Mouse (Mus musculus) hindbrain, embryonic 12.5 days (tissue): ENCODE data around the gene Mettl7b. TPM values are rescaled to one million over a fixed set of nuclear protein-coding genes. Genes with fewer than 3 reads are reported as not detected.
"Not testable (repeated sequence)": the region's sequence is repeated elsewhere in the genome, so short reads cannot be mapped to it uniquely, and the experiment has no call there.

Experiments used
- ATAC-seq: fragments of 200-750 bp; cut with Nextera tagmentation; 2 replicates; pipeline ENCODE4 v1.8.0; 2017; ENCODE audit warnings: moderate TSS enrichment; ENCODE audit not compliant: low FRiP score
- H3K27ac ChIP-seq: fragments of 300-500 bp; sonication (generic); 2 replicates; pipeline ENCODE4 v1.5.1; 2016; ENCODE audit warnings: mild to moderate bottlenecking
- H3K27me3 ChIP-seq: fragments of 300-500 bp; sonication (generic); 2 replicates; pipeline ENCODE4 v1.6.1; 2016; ENCODE audit warnings: mild to moderate bottlenecking
- H3K36me3 ChIP-seq: fragments of 300-500 bp; sonication (generic); 2 replicates; pipeline ENCODE4 v1.6.1; 2016; ENCODE audit warnings: mild to moderate bottlenecking
- H3K4me1 ChIP-seq: fragments of 300-500 bp; sonication (generic); 2 replicates; pipeline ENCODE4 v1.6.1; 2016
- H3K4me2 ChIP-seq: fragments of 300-500 bp; sonication (generic); replicated peaks from 2 replicates; pipeline ENCODE4 v1.6.1; 2016; ENCODE audit warnings: mild to moderate bottlenecking
- H3K4me3 ChIP-seq: fragments of 300-500 bp; sonication (generic); 2 replicates; pipeline ENCODE4 v1.5.1; 2016; ENCODE audit warnings: mild to moderate bottlenecking
- H3K9ac ChIP-seq: fragments of 300-500 bp; sonication (generic); 2 replicates; pipeline ENCODE4 v1.6.1; 2016; ENCODE audit warnings: mild to moderate bottlenecking, moderate library complexity
- H3K9me3 ChIP-seq: fragments of 300-500 bp; sonication (generic); replicated peaks from 2 replicates; pipeline ENCODE4 v1.6.1; 2016; ENCODE audit warnings: mild to moderate bottlenecking
- WGBS: fragments of 180-500 bp; shearing (Covaris S2); methylation state at CpG from one replicate; pipeline ENCODE4 v1.1.7; 2016; 5-methylcytosine and 5-hydroxymethylcytosine counted together
- polyA plus RNA-seq: library from polyadenylated mRNA; unstranded; fragments of >200 nt; fragmentation: Nextera tagmentation; extraction: Ambion mirVana; gene quantifications from 2 replicates; pipeline ENCODE4 v1.2.1, GENCODE M21; 2016

The Mettl7b gene
- not detected in 2 replicates for polyA plus RNA-seq

DNA sequence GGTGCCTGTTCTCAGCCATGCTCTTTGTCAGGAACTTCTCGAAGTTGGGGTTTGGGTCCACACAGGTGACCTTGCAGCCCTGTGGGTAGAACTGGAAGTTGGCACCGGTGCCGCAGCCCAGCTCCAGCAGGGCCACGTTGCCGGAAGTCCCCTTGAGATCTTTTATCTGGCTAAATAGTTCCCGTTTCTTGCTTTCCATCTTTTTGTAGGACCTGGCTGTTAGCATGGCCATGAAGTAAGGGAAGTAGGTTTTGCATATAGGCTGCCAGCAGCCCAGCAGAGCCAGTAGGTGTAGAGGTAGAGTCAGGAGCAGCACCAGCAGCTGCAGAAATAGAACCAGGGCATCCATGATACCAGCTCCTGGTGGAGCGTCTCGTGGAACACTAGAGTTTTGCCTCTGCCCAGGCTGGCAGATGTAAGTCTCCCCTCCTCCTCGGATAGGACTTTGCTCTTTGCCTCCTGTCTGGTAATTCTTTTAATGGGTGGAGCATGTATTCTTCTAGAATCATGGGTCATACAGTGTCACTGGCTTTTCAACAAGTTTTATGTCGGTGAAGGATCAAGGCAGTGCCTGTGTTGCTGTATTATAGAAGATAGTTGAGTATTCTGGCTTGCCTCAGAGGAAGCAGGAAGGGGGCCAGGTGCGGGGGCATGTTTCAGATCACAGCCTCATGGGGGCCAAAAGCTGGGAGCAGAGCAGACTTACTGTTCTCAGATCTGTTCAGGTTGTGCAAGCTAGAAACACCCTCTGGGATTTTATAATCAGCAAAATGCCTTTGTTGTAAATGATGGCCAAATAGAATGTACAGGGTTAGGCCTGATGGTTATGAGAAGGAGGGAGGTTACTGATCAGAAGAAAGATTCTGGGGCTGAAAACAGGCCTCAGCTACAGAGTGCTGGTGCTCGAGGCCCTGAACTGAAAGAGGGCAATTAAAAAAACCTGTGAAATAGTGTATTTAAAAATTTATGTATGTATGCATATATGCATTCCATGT lies at the start of gene Mettl7b:
TSS of gene Mettl7b (minus strand) at position 399 of the 995 bp plus-strand sequence.
- no peak for ATAC-seq
- WGBS = 88% methylated on average over 12 of the region's 12 CpGs

DNA sequence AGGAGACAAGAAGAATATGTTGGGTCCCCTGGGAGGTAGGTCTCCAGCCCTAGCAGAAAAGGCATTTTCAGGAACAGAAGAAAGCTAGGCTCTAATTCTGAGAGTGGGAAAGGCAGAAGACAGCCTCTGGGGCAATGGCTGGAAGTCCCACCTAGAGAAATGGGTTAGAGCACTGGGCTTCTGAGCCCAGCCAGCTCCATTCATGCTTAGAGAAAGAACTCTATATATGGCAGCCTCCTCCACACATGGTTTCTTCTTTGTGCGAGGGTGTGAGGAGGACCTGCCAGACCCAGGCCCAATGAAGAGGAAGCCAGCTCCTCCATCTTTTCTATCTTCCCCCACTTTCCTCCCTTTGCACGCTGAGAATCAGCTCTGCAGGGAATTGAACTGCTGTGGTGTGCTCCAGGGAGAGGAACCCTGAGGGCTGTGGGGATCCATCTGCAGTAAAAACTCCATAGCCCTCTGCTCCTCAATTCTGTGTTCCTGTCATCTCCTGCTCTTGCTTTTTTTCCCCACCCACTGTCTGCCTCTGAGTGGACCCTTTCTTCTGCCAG lies 49.6 kb upstream of the Mettl7b start, which contains the start of gene Olfr763:
TSS of gene Olfr763 (plus strand) at position 504 of the 554 bp plus-strand sequence.
- no peak within 1 kb of the TSS for H3K9ac ChIP-seq
- WGBS = 64% methylated on average over 2 of the region's 2 CpGs
- H3K4me2 ChIP-seq = no peak within 1 kb of the TSS
- H3K27me3 ChIP-seq = no peaks in the 10 kb centered on the region
- H3K9me3 ChIP-seq = no peaks in the 10 kb centered on the region; the same call in 1 of the 2 replicates
- no peak within 1 kb of the TSS for H3K4me3 ChIP-seq
- no peak for ATAC-seq
- no peaks in the 10 kb centered on the region for H3K4me1 ChIP-seq
- no peaks in the 10 kb centered on the region for H3K36me3 ChIP-seq
- no peak within 1 kb of the TSS for H3K27ac ChIP-seq

More for the DNA sequence above, at the start of gene Mettl7b:
- no peaks in the 10 kb centered on the region for H3K27me3 ChIP-seq
- no peaks in the 10 kb centered on the region for H3K9me3 ChIP-seq
- no peaks in the 10 kb centered on the region for H3K36me3 ChIP-seq
- no peak within 1 kb of the TSS for H3K4me3 ChIP-seq
- H3K9ac ChIP-seq = no peak within 1 kb of the TSS
- no peak within 1 kb of the TSS for H3K4me2 ChIP-seq
- H3K27ac ChIP-seq = no peak within 1 kb of the TSS
- H3K4me1 ChIP-seq = no peaks in the 10 kb centered on the region

DNA sequence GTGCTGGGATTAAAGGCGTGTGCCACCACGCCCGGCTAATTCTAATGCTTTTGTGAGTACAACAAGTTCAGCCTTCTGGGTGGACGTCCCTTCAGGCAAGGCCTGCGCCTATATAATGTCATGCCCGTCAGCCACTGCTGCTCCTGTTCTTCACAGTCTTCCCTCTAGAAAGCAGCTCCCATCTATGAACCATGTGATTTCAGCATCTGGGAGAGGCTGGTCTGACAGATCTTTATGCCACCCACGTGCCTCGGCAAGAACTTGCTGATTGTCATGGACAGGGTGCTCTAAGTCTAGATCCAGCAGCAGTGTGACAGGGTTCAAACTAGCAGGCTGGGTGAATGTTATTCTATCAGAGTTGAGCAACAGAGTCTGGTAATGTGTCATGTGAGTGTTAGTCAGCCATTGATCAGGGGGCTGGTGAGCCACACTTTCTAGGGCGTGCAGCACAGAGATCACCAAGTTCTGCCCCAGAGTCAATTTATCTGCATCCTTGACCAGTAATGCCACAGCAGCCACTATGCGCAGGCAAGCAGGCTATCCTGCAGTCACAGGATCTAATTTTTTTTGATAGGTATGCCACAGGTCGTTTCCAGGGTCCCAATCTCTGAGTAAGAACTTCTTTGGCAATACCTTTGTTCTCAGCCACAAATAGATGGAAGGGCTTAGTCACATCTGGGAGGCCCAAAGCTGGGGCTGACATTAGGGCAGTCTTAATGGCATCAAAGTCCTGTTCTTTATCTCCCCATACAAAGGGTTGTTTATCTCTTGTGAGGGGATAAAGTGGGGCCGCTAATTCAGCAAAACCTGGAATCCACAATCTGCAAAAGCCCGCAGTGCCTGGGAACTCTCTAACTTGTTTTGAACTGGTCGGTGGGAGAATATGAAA lies 43.5 kb upstream of the Mettl7b start:
- no peaks in the 10 kb centered on the region; the same call in 1 of the 2 replicates for H3K9me3 ChIP-seq
- WGBS = 85% methylated on average over 14 of the region's 14 CpGs

DNA sequence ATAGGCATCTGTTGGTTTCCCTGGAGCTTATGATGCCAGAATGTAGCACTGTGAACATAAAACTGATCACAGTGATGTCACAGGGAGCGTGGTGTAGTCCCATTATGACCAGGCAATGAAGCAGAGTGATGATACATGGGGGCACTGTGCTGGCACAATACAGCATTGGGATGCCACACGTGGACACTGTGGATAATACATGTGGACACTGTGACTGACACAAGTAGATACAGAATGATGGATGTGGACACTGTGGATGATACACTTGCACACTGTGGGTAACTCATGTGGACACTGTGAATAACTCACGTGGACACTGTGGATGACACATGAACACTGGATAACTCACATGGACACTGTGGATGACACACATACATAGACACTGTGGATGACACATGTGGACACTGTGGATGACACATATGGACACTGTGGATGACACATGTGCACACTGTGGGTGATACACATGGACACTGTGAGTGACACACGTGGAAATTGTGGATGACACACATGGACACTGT lies 35.8 kb upstream of the Mettl7b start:
- Histone ChIP-seq H3K4me3 (no peak overlapping the region), H3K9me3 (no peaks in the 10 kb centered on the region), H3K4me1 (no peaks in the 10 kb centered on the region), H3K36me3 (no peaks in the 10 kb centered on the region), H3K9ac (no peak overlapping the region), H3K27me3 (no peaks in the 10 kb centered on the region), H3K4me2 (no peak overlapping the region), H3K27ac (no peak overlapping the region)
- WGBS = 76% methylated on average over 4 of the region's 4 CpGs
- no peak for ATAC-seq

More for the DNA sequence above, 43.5 kb upstream of the Mettl7b start:
- Histone ChIP-seq H3K36me3 (no peaks in the 10 kb centered on the region), H3K4me2 (no peak overlapping the region), H3K4me3 (no peak overlapping the region), H3K27me3 (no peaks in the 10 kb centered on the region), H3K27ac (no peak overlapping the region), H3K4me1 (no peaks in the 10 kb centered on the region), H3K9ac (no peak overlapping the region)
- no peak for ATAC-seq

DNA sequence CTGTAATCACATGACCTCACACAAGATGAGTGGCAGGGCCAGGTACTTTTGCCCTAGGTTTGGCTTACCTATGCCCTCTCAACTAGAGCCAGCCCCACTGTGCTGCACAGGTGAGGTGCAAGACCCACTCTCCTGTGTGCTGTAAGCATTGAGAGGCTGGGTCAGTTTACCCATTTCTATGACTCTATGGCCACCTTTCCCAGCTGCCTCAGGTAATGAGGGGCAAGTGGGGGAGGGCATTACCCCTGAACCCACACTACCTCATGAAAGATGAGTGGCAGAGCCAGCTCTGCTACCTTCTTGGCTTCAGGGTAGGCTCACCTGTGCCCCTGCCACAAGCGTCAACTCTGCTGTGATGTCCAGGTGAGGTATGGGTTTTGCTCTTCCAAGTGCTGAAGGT lies 35.0 kb upstream of the Mettl7b start:
- H3K36me3 ChIP-seq = no peaks in the 10 kb centered on the region
- H3K27ac ChIP-seq = no peak overlapping the region
- ATAC-seq = no peak
- 84% methylated on average over 1 of the region's 1 CpGs for WGBS
- H3K4me3 ChIP-seq = no peak overlapping the region
- H3K4me2 ChIP-seq = no peak overlapping the region
- H3K9ac ChIP-seq = no peak overlapping the region
- H3K9me3 ChIP-seq = no peaks in the 10 kb centered on the region
- H3K27me3 ChIP-seq = no peaks in the 10 kb centered on the region
- no peaks in the 10 kb centered on the region for H3K4me1 ChIP-seq

DNA sequence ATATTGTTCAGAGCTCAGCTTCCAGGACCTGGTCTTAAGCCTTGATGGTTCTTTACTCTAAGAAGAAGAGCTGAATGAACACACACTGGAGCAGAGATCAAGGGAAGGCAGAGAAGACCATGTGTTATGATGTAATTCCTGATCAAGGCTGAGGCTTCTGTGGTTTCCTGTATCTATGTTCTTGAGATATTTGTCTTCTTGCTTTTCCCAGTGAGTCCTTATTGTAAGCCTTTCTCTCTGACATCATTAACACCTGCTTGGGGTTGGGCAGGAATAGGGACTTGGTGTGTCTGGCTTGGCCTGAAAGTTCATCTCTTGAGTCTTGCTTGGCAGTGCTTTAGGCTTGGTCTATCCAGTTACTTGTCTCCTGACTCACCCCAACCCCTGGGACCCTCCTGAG lies 30.2 kb upstream of the Mettl7b start:
- Histone ChIP-seq H3K4me2 (no peak overlapping the region), H3K36me3 (no peaks in the 10 kb centered on the region)

DNA sequence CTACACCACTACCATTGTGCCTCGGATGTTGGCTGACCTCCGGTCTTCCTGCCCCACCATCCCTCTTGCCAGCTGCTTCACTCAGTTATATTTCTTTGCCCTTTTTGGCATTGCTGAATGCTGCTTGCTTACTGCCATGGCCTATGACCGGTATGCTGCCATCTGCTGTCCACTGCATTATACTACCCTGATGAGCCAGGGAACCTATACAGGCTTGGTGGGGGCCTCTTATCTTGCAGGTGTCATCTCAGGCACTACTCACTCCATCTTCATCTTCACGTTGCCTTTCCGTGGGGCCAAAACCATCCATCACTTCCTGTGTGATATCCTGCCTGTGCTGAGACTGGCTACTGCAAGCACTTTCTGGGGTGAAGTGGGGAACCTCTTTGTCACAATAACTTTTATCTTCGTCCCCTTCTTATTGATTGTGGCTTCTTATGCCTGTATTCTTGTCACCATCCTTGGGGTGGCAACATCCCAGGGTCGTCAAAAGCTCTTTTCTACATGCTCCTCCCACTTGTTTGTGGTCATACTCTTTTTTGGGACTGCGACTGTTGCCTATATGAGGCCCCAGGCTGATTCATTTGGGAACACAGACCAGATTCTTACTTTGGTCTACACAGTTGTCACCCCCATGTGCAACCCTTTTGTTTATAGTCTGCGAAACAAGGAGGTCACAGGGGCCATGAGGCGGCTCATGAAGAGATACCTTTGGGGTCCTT lies 29.5 kb upstream of the Mettl7b start:
- H3K27ac ChIP-seq, H3K4me1 ChIP-seq, H3K4me3 ChIP-seq, ATAC-seq, H3K9me3 ChIP-seq, H3K9ac ChIP-seq, H3K4me2 ChIP-seq, H3K27me3 ChIP-seq, H3K36me3 ChIP-seq: not testable (repeated sequence)
- 64% methylated on average over 7 of the region's 10 CpGs for WGBS

More for the DNA sequence above, 30.2 kb upstream of the Mettl7b start:
- ATAC-seq = no peak
- H3K27ac ChIP-seq = no peak overlapping the region
- no peaks in the 10 kb centered on the region for H3K4me1 ChIP-seq
- H3K9me3 ChIP-seq = no peaks in the 10 kb centered on the region
- H3K4me3 ChIP-seq = no peak overlapping the region
- no peaks in the 10 kb centered on the region for H3K27me3 ChIP-seq
- no peak overlapping the region for H3K9ac ChIP-seq

DNA sequence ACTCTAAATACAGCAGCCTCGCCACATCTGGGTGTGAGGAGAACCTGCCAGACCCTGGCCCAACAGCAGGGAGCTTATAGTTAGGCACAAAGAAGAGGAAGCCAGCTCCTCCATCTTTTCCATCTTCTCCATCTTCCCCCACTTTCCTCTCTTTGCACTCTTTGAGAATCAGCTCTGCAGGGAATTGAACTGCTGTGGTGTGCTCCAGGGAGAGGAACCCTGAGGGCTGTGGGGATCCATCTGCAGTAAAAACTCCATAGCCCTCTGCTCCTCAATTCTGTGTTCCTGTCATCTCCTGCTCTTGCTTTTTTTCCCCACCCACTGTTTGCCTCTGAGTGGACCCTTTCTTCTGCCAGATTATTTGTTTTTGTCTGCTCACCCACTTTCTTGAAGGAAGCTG lies 28.3 kb upstream of the Mettl7b start, which contains the start of gene Olfr9:
TSS of gene Olfr9 (plus strand) at position 301 of the 400 bp plus-strand sequence.
- not testable (repeated sequence) for H3K36me3 ChIP-seq, H3K4me3 ChIP-seq, H3K27me3 ChIP-seq, H3K9ac ChIP-seq, H3K9me3 ChIP-seq, H3K4me1 ChIP-seq, H3K4me2 ChIP-seq, H3K27ac ChIP-seq, ATAC-seq
- WGBS = 82% methylated on average over 1 of the region's 1 CpGs

DNA sequence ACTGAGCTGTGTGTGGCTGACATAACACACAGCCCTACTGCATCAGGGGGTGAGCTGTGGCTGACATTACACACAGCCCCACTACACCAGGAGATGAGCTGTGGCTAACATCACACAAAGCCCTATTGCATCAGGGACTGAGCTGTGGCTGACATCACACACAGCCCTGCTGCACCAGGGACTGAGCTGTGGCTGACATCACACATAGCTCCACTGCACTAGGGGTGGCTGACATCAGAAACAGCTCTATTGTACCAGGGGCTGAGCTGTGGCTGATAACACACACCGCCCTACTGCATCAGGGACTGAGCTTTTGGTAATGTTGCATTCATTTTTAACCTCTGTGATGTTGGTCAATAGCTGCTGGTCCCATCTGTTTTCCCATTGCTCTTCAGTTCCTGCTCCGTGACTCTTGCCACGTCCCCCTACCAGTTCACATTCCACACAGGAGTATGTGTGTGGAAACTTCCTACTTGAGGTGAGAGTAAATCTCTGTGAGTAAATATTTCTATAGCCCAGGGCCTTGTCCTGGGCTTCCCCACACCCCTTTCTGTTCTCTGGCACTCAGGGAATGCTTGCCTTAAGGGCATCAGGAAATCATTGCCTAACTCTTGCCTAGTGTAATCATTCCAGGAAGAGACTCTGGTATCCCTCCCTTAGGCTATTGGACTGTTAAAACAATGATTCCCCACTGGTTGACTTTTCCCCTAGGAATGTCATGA lies 20.0 kb upstream of the Mettl7b start:
- no peak overlapping the region for H3K9ac ChIP-seq
- no peak for ATAC-seq

DNA sequence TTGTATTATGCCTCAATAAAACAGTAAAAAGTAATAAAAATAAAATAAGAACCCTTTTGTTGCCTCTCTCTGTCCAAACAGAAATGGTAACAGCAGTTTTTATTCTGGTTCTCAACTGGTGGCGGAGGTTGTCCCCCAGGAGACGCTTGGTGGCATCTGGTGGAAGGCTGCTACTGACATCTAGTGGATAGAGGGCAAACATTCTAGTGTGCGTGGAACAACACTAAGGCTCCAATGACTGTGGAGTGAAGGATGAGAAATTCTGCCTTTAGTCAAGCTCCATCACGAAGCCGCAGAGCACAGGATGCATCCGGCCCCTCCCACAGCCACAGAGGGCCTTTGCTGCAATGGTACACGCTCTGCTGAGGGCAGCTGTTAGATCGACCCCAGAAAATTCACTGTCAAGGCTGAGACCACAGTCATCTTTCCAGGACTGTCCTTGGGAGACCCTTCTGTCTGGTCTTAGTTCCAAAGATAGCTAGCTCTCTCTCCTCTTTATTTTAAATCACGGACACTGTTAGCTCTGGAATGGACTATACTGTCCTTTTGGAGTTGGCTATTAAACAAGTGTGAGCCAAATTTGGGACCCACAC lies 16.8 kb upstream of the Mettl7b start:
- peak; percentile 72 for ATAC-seq
- 23% methylated on average over 9 of the region's 9 CpGs for WGBS
- no peak overlapping the region for H3K4me3 ChIP-seq
- no peaks in the 10 kb centered on the region for H3K4me1 ChIP-seq
- H3K4me2 ChIP-seq = no peak overlapping the region
- no peak overlapping the region for H3K27ac ChIP-seq
- H3K36me3 ChIP-seq = no peaks in the 10 kb centered on the region
- no peaks in the 10 kb centered on the region for H3K27me3 ChIP-seq
- no peaks in the 10 kb centered on the region for H3K9me3 ChIP-seq
- no peak overlapping the region for H3K9ac ChIP-seq

More for the DNA sequence above, 20.0 kb upstream of the Mettl7b start:
- Histone ChIP-seq H3K36me3 (no peaks in the 10 kb centered on the region), H3K4me1 (no peaks in the 10 kb centered on the region), H3K4me3 (no peak overlapping the region), H3K27me3 (no peaks in the 10 kb centered on the region), H3K27ac (no peak overlapping the region), H3K4me2 (no peak overlapping the region), H3K9me3 (no peaks in the 10 kb centered on the region)
- WGBS = 73% methylated on average over 3 of the region's 3 CpGs
